Mouse (Mus musculus) heart, postnatal 0 days (tissue): ENCODE data around the gene Pard3b.

Experiments used
- CTCF ChIP-seq: IDR thresholded peaks from 2 replicates; pipeline ENCODE4 v1.5.1; 2016; ENCODE audit warnings: antibody characterized with exemption, control low read depth, low read depth
- EP300 ChIP-seq: IDR thresholded peaks from 2 replicates; pipeline ENCODE4 v1.6.1; 2016; ENCODE audit warnings: antibody characterized with exemption, low read depth

DNA sequence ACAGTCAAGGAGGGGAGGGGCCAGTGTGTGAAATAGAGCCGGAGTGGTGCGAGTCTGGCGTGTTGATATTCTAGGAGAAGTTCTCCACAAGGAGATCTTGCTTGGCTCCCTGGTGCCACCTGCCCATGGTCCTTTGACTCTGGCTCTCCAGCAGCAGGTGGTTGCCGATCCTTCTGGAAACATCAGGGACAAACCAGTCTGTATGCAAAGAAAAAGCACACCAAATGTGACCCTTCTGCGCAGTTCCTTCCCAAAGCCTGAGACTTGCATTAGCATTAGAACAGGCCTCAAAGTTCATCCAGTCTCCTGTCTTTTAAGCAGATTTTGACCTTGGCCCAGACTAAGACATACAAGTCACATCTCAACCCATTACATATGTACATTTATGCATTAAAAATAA, 1011.9 kb downstream of the Pard3b start:
- TF ChIP-seq EP300: no peak
- no peak for TF ChIP-seq CTCF
